Mouse (Mus musculus) embryo, embryonic 10 days (tissue): ENCODE measurements around the gene Tut7.
A peak's percentile ranks its signal among the peaks of the same experiment; 100 is the strongest.
"Not testable (repeated sequence)": the region's sequence is repeated elsewhere in the genome, so short reads cannot be mapped to it uniquely, and the experiment has no call there.

Experiments used
- DNase-seq: peaks from one replicate; pipeline ENCODE4 v3.0.0-alpha.2; 2015; ENCODE audit warnings: low spot score

The Tut7 gene

GRCm38 (mm10) chr13:59822507-59823462 is at the start of gene Tut7:
Gene Tut7, minus strand, starts transcription at chr13:59823147.
- peak; percentile 92 for DNase-seq

GRCm38 (mm10) chr13:59872446-59872845 is 49.5 kb upstream of the Tut7 start:
- DNase-seq, result peak; percentile 47

GRCm38 (mm10) chr13:59870004-59870403 is 47.1 kb upstream of the Tut7 start:
- DNase-seq, result no peak

- no peak for DNase-seq
Observed at GRCm38 (mm10) chr13:59868011-59868649, 45.2 kb upstream of the Tut7 start.

- no peak for DNase-seq
Observed at GRCm38 (mm10) chr13:59867103-59867502, 44.2 kb upstream of the Tut7 start.

GRCm38 (mm10) chr13:59859515-59859914 is 36.6 kb upstream of the Tut7 start:
- DNase-seq, result no peak

GRCm38 (mm10) chr13:59856286-59857070 is 33.5 kb upstream of the Tut7 start:
- DNase-seq, result peak; percentile 85

- no peak for DNase-seq
Observed at GRCm38 (mm10) chr13:59853471-59853870, 30.5 kb upstream of the Tut7 start.

GRCm38 (mm10) chr13:59850373-59850772 is 27.4 kb upstream of the Tut7 start:
- no peak for DNase-seq

GRCm38 (mm10) chr13:59844661-59845060 is 21.7 kb upstream of the Tut7 start:
- DNase-seq, result no peak

GRCm38 (mm10) chr13:59843976-59844375 is 21.0 kb upstream of the Tut7 start:
- no peak for DNase-seq

- DNase-seq, result peak; percentile 95
Observed at GRCm38 (mm10) chr13:59842226-59843210, 19.6 kb upstream of the Tut7 start.

GRCm38 (mm10) chr13:59841761-59842160 is 18.8 kb upstream of the Tut7 start:
- not testable (repeated sequence) for DNase-seq

GRCm38 (mm10) chr13:59840429-59841169 is 17.7 kb upstream of the Tut7 start:
- peak; percentile 96 for DNase-seq

- DNase-seq, result no peak
Observed at GRCm38 (mm10) chr13:59839356-59839755, 16.4 kb upstream of the Tut7 start.

- no peak for DNase-seq
Observed at GRCm38 (mm10) chr13:59838464-59838863, 15.5 kb upstream of the Tut7 start.

GRCm38 (mm10) chr13:59836811-59837210 is 13.9 kb upstream of the Tut7 start:
- no peak for DNase-seq

- DNase-seq, result no peak
Observed at GRCm38 (mm10) chr13:59836101-59836798, 13.3 kb upstream of the Tut7 start.

GRCm38 (mm10) chr13:59834786-59835452 is 12.0 kb upstream of the Tut7 start:
- DNase-seq, result no peak
